Mouse (Mus musculus) cerebellum, adult 9-11 months (tissue): ENCODE data around the gene Fam107a.
A peak's percentile ranks its signal among the peaks of the same experiment; 100 is the strongest.
"Not testable (repeated sequence)": the region's sequence is repeated elsewhere in the genome, so short reads cannot be mapped to it uniquely, and the experiment has no call there.

Source experiments
- DNase-seq: peaks from one replicate; pipeline ENCODE4 v3.0.0; 2022

Fam107a gene

GRCm38 (mm10) chr14:8315169-8315568, 2.7 kb downstream of the Fam107a start:
- DNase-seq: no peak

- DNase-seq: no peak
Observed at GRCm38 (mm10) chr14:8314536-8314935, 3.3 kb downstream of the Fam107a start.

GRCm38 (mm10) chr14:8313877-8314276, 3.9 kb downstream of the Fam107a start:
- peak; percentile 43 for DNase-seq

- DNase-seq: no peak
Observed at GRCm38 (mm10) chr14:8309621-8310141, 8.1 kb downstream of the Fam107a start.

DNA sequence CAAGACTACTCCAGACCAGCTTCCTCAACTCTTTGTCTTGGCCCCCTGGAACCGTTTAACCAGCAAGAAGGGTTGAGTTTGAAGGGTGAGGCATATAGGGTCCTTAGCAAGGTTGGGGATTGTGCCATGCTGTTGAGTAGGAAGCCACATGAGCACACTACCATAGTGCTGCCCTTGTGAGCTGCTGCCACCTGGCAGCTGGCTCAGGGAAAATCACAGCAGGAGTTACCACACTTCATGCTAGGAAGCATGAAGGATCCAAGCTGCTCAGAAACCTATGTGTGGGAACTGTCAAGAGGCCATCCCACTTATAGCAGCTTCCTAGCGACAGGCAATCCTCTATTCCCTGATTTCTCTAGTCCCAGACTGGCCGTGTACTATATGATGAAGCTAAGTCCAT, 9.2 kb downstream of the Fam107a start:
- DNase-seq: no peak

DNA sequence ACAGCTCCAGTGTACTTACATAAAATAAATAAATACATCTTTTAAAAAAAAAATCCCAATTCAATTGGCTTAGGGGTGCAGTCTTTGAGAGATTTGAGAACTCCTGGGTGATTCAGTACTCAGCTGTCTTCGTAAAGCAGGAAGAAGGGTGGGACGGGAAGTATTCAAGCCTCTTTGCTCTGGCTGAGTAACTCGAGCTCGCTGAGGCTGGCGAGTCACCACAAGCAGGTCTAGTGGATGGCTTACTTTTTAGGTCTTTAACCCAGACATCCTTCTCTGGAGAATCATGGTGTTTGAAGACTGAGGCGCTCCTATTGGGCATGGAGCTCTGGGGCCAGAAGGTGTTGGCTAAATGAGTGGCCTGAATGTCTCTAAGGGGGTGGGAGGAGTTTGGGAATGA, 10.9 kb downstream of the Fam107a start:
- DNase-seq: no peak

DNA sequence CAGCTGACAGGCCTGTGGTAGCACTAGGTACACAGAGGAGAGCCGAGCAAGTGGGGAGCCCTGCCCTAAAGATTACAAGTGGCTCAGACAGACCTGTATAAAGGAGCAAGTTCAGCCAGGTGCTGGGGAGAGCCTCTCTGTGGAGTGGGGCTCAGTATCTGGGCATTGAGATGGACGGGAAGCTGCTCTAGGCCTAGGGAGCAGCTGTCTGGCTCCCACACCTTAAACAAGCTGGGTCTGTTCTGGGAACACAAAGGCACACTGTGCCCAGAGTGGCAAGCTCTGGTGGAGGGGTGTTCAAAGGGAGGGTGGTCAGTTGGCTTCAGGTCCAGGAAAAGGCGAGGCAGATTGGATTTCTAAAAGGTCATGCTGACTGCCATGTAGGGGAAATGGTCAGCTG, 12.8 kb downstream of the Fam107a start:
- no peak for DNase-seq

GRCm38 (mm10) chr14:8304082-8304481, 13.7 kb downstream of the Fam107a start:
- no peak for DNase-seq

DNA sequence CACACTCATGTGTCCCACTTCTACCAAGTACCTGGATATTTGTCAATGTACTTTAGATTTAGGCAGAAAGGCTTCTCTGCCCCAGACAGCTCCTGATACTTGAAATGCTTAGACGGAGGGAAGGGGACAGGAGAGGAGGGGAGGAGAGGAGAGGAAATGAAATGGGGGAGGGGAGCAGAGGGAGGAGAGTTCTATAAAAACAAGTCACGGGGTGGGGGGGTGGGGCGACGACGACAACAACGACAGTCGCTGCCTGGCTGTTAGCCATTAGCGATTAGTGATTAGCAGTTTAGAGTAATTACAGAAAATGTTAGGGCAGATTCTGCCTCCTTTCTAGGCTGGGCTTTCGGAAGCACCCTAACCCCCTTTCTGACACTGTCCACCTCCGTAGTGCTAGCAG, 15.1 kb downstream of the Fam107a start:
- no peak for DNase-seq

DNA sequence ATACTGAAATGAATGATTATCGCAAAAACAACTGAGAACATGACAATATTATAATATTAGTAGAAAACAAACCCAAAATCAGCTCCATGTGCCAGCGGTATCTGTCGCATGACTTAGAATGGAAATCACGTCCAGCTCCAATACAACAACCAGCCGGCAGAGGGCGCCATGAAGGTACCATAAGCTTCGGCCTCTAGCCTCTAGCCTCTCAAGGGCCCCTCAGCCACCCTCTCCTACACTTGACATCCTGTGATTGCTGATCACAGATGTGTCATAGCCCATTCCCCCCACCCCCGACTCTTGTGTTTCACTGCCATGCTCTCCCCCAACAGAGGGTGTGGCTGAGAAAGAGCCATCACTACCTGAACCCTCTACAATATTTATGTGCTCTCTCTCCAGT, 17.5 kb downstream of the Fam107a start:
- DNase-seq: peak; percentile 46

GRCm38 (mm10) chr14:8297889-8298293, 19.9 kb downstream of the Fam107a start:
- no peak for DNase-seq

DNA sequence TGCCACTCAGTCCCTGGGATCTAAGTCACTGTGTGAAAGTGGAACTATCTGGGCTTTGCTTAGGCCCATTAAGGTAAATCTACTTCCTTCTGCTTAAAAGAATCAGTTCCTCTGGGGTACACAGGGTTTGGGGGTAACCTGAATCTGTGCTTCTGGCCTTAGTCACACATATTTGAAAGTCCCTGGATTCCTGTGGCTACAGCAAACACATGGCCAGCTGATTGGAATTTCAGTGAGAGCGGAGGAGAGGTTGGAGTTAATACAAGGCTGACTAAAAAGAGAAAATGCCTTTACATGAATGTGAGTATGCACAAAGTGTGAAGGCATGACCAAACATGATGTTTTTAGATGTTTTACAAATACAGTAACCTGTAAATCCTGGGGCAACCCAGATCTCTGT, 23.6 kb downstream of the Fam107a start:
- no peak for DNase-seq

GRCm38 (mm10) chr14:8286595-8286994, 31.2 kb downstream of the Fam107a start:
- DNase-seq: not testable (repeated sequence)

DNA sequence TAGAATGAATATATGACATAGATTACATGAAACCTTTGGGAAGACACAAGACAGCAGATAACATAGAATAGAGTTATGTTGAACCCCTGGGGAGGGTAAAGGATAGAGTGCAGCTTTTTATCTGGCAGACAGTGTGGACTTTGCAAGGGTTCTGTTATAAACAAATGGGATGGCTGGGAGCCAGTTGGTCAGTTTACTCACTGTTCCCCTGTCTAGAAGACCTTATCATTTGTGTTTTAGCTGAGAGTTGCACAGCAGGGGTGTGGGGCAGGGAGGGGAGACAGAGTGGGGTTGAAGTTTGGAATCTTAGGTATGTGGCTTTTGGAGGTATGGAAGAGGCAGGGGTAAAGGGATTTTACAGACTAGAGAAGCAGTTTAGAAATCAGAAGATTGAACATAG, 34.0 kb downstream of the Fam107a start:
- DNase-seq: no peak

DNA sequence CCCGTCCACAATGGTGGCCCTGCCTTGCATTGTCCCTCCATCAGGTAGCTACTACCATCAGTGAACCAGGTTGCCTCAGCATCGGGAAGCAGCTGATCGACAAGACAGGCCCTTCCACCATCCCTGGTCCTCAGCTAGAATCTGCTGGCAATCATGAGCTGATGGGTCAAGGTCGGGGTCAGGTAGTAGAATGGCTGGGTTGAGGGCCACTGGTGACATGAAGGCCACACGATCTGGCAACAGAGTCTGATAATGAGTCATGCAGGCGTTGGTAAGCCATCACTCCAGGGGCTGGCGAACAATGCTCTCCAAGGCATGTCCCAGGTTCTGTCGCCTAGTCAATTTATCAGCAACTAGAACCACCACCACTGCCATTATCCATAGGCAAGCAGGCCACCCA, 46.5 kb downstream of the Fam107a start:
- DNase-seq: not testable (repeated sequence)

DNA sequence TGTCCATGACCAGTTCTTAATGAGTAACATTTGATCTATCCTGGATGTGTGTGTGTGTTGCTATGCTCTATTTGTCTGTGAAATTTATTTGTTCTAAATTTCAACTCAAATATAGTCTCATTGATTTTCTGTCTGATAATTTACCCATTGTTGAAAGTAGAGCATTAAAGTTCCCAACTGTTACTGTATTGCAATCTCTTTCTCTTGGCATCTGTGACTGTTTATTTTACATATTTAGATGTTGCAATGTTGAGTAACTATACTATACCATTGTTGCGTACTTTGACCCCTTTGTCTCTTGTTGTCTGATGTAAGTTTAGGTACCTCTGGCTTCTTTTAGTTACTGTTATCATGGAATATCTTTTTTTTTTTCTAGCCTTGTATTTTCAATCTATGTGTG, 53.4 kb downstream of the Fam107a start:
- DNase-seq: no peak

DNA sequence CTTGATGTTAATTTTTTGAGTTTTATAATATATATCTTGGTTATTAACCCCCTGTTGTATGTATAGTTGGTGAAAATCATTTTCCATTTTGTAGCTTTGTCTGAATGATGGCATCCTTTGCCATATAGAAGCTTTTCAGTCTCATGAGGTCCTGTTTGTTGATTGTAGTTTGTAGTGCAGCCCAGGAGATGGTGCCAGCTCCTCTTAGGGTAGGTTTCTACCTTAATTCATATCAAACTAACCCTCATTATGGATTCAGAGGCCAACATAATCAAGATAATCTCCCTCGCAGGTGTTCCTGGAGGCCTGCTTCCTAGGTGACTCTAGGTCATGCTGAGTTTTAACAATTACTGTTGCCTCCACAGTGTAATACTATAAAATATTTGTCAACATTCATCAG, 55.6 kb downstream of the Fam107a start:
- no peak for DNase-seq

DNA sequence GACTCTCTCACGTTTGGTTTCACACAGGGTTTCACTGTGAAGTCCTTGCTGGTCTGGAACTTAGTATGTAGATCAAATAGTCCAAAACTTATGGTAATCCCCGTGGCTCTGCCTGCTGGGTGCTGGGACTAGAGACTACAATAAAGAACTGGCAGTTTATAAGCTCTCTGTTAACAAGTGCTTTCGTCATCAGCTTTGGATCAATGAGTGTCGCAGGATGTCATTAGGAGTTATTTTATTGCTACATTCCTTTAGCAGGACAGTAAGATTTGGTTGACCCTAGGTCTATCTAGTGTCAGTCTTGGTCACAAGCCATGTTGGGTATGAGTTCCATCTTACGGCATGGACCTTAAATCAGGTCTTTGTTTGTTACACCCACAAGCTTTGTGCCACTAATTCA, 57.6 kb downstream of the Fam107a start:
- no peak for DNase-seq

GRCm38 (mm10) chr14:8259166-8259565, 58.7 kb downstream of the Fam107a start, which contains the start of gene Acox2:
Gene Acox2 (minus strand): TSS chr14:8259353.
- no peak for DNase-seq

DNA sequence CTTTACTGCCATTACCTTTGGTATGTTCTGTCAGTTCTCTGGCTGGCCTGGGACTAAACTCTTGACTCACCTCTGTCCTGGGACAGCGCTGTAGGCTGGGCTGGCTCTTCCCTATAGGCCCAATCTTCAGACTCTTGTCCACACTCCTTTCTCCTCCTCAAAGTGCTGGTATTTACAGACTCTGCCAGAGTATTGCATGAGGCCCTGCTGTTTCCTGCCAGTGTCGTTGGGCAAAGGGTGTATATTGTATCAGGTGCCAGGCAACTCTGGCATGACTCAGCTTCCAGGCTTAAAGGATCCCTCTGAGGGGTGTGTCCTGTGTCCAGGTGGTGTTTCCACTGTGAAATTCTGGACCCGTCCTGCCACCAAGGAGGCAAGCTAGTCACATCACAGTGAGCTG, 59.1 kb downstream of the Fam107a start:
- DNase-seq: no peak

DNA sequence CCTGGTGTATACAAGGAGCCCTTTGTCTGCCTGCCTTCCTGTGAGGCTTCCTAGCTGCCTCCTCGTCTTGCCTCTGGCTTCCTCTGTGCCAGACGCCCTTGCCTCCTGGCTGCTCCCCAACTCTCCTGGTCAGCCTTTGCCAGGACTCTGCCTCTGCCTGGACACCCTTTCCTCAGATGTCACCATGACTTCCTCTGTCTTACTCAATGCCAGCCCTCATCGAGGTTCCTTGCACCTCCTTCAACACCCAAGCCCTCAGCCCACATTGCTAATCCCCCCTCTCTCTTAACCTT, 59.5 kb downstream of the Fam107a start:
- DNase-seq: no peak

- DNase-seq: no peak
Observed at GRCm38 (mm10) chr14:8257521-8258334, 60.1 kb downstream of the Fam107a start.

DNA sequence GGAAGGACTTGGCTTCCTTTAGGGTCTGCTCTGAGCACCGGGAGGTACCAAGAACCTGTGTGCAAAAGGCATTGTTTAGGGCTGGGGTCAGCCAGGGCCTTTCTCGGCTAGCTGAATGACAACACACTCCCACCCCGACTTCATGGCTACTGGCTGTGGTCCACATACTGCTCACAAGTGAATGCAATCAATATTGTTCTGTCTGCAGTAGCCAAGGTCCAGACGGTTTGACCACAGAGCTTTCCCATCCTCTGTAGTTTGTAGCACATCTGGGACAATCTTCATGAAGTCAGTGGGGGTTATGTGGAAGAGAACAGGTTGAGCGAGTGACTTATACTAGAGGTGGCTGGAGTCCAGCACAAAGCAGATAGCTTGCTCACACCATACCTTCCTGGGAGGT, 60.9 kb downstream of the Fam107a start:
- DNase-seq: no peak

DNA sequence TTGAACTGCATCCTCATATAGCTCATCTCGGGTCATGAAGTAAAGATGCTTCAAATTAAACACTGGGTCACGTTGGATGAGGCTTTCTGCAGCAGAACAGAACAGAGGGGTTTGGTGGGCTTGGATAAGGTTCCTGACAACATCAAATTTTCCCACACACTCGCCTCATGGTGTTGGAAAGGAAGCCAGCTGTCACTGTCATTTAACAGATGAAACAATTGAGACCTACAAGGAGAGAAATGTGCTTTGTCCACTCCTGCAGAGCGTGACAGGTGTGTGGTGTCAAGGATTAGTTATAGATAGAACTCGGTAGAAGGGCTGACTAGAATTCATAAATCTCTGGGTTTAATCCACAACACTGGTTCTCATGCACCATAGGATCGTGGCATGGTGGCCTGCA, 61.8 kb downstream of the Fam107a start:
- no peak for DNase-seq

GRCm38 (mm10) chr14:8255076-8255729, 62.6 kb downstream of the Fam107a start:
- peak; percentile 30 for DNase-seq
